ENCODE assay signal across 12 mouse cellular contexts in genomic region chr17:50574161-50574560, GRCm38 (mm10).
A peak's percentile ranks its signal among the peaks of the same experiment; 100 is the strongest.
DNase-seq lines count a peak whose midpoint lies in the region; ATAC-seq and TF ChIP-seq lines count a peak whose summit lies in the region.
"Had no signal": no experiment of that assay in that cellular context is flagged by ENCODE, and none has a peak within 500 bp of the region (broad histone marks: within the 10 kb centered on the region; RNA-seq: fewer than 3 reads in every experiment).

No protein-coding gene starts in this region.

- no peaks in the 10 kb centered on the region for H3K27me3 ChIP-seq in limb, embryonic 14.5 days (ENCODE audit: control insufficient read depth, insufficient read depth, low read length)
- H3K27me3 ChIP-seq in limb, embryonic 10.5 days (ENCODE audit: low read depth, poor library complexity, severe bottlenecking): no peaks in the 10 kb centered on the region

- WGBS in limb, embryonic 14.5 days: 92% methylated on average over 12 of the region's 12 CpGs
- 99% methylated on average over 12 of the region's 12 CpGs for WGBS in limb, embryonic 10.5 days

- TF ChIP-seq POLR2A in limb, embryonic 14.5 days (IDR thresholded peaks at IDR 0.05; ENCODE audit: borderline replicate concordance, extremely low read depth, insufficient read depth, insufficient read length): no peak

- no peak overlapping the region for H3K4me3 ChIP-seq in limb, embryonic 14.5 days (replicated peaks; ENCODE audit: low read length)
- H3K4me3 ChIP-seq in limb, embryonic 10.5 days: no peak overlapping the region

- no peaks in the 10 kb centered on the region for H3K4me1 ChIP-seq in limb, embryonic 14.5 days (ENCODE audit: control insufficient read depth, insufficient read depth, low read length)
- H3K4me1 ChIP-seq in limb, embryonic 10.5 days: no peaks in the 10 kb centered on the region

- no peak overlapping the region for H3K9ac ChIP-seq in limb, embryonic 14.5 days (ENCODE audit: low read depth, low read length, severe bottlenecking)
- H3K9ac ChIP-seq: liver, embryonic 14.5 days had no signal

- no peak overlapping the region for H3K4me2 ChIP-seq in limb, embryonic 14.5 days (replicated peaks; ENCODE audit: low read depth, low read length, severe bottlenecking)

- H3K27ac ChIP-seq in limb, embryonic 14.5 days (replicated peaks; ENCODE audit: low read depth, low read length): no peak overlapping the region
- H3K27ac ChIP-seq in limb, embryonic 10.5 days: no peak overlapping the region
- H3K27ac ChIP-seq: kidney, postnatal 0 days; liver, embryonic 14.5 days had no signal

- H3K9me3 ChIP-seq in limb, embryonic 14.5 days (ENCODE audit: control insufficient read depth, low read length): no peaks in the 10 kb centered on the region
- H3K9me3 ChIP-seq in limb, embryonic 10.5 days (replicated peaks): no peaks in the 10 kb centered on the region

- H3K36me3 ChIP-seq in limb, embryonic 14.5 days (ENCODE audit: control insufficient read depth, insufficient read depth, low read length): no peaks in the 10 kb centered on the region
- H3K36me3 ChIP-seq in limb, embryonic 10.5 days: no peaks in the 10 kb centered on the region

- ATAC-seq in limb, embryonic 14.5 days (ENCODE audit: low FRiP score, low read depth): no peak
- peak; percentile 59 for ATAC-seq in common myeloid progenitor, adult 5-6 weeks (replicated peaks; ENCODE audit: low read depth, poor library complexity, severe bottlenecking)
- ATAC-seq in monocyte, adult 5-6 weeks (replicated peaks; ENCODE audit: insufficient number of reproducible peaks, low FRiP score, low TSS enrichment, poor library complexity, severe bottlenecking): peak; percentile 59

- DNase-seq in cerebellum, adult 9-11 months: peak; percentile 31
- no peak for DNase-seq in cerebellum, adult 9-10 months
- DNase-seq in limb, embryonic 14.5 days (ENCODE audit: low spot score): peak; percentile 6
- DNase-seq in limb, embryonic 10.5 days (ENCODE audit: low spot score): no peak
- no peak for DNase-seq in yolk sac, embryonic 10.5 days (ENCODE audit: low spot score)
- no peak for DNase-seq in adrenal gland, postnatal 36 days
- DNase-seq: embryo, embryonic 11 days; right cerebral cortex, adult 18-20 months had no signal

Comparison
In these comparisons a context has a peak if more than half of its experiments do, and no peak if none do; other contexts are left out.
1. DNase-seq: peak in cerebellum, adult 9-11 months (single experiment) and limb, embryonic 14.5 days (single experiment); none in cerebellum, adult 9-10 months (single experiment), limb, embryonic 10.5 days (single experiment), yolk sac, embryonic 10.5 days (single experiment) and adrenal gland, postnatal 36 days (0 of 2).